Mouse (Mus musculus): ENCODE data around the gene Prkd1.

DNA sequence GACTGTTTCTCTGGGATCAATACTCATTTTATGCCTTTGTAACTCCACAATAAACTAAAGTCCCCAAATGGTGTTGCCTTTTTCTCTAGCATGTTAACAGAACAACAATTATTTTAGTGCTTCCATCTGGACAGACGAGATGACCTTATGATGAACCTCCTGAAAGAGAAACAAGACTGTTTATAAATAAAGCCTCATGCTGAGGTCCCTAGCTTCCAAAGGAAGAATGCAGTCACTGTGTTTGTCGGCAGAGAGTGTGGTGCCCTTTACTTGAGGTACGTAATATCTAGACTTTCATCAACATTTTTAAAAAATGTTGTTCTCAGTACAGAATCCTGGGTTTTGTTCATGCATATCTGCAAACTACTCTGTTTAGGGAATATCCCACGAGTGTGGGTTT, 90.7 kb downstream of the Prkd1 start:
- TF ChIP-seq CTCF (IDR thresholded peaks at IDR 0.05; ENCODE audit: low read depth, low read length): no peak
- TF ChIP-seq POLR2A (IDR thresholded peaks at IDR 0.05; ENCODE audit: extremely low read depth, insufficient read depth, low read length): no peak
